Mouse (Mus musculus) liver, embryonic 11.5 days (tissue): ENCODE measurements around the gene Dpp6. TPM values are rescaled to one million over a fixed set of nuclear protein-coding genes. Genes with fewer than 3 reads are reported as not detected.

ENCODE experiments used
- ATAC-seq: fragments of 200-750 bp; cut with Nextera tagmentation; replicated peaks from 2 replicates; pipeline ENCODE4 v1.8.0; 2017; ENCODE audit warnings: moderate number of reproducible peaks, mild to moderate bottlenecking, moderate TSS enrichment, moderate library complexity; ENCODE audit not compliant: low FRiP score
- DNase-seq: peaks from one replicate; pipeline ENCODE4 v3.0.0-alpha.2; 2017; ENCODE audit warnings: low spot score
- H3K27ac ChIP-seq: fragments of 300-500 bp; sonication (generic); 2 replicates; pipeline ENCODE4 v1.5.1; 2014; ENCODE audit warnings: mild to moderate bottlenecking, low read depth, low read length, control low read depth
- H3K27me3 ChIP-seq: fragments of 300-500 bp; sonication (generic); replicated peaks from 2 replicates; pipeline ENCODE4 v1.6.1; 2014; ENCODE audit warnings: low read length, mixed read lengths; ENCODE audit not compliant: control insufficient read depth, insufficient read depth
- H3K36me3 ChIP-seq: fragments of 300-500 bp; sonication (generic); 2 replicates; pipeline ENCODE4 v1.6.1; 2014; ENCODE audit warnings: mild to moderate bottlenecking, low read length, moderate library complexity, mixed read lengths; ENCODE audit not compliant: control insufficient read depth, insufficient read depth
- H3K4me1 ChIP-seq: fragments of 300-500 bp; sonication (generic); replicated peaks from 2 replicates; pipeline ENCODE4 v1.6.1; 2014; ENCODE audit warnings: low read length, mixed read lengths; ENCODE audit not compliant: control insufficient read depth, insufficient read depth
- H3K4me2 ChIP-seq: fragments of 300-500 bp; sonication (generic); 2 replicates; pipeline ENCODE4 v1.6.1; 2014; ENCODE audit warnings: mild to moderate bottlenecking, control low read depth, moderate library complexity
- H3K4me3 ChIP-seq: fragments of 300-500 bp; sonication (generic); 2 replicates; pipeline ENCODE4 v1.5.1; 2014; ENCODE audit warnings: low read depth, low read length, control low read depth
- H3K9ac ChIP-seq: fragments of 300-500 bp; sonication (generic); 2 replicates; pipeline ENCODE4 v1.6.1; 2014; ENCODE audit warnings: low read depth, low read length, control low read depth
- H3K9me3 ChIP-seq: fragments of 300-500 bp; sonication (generic); 2 replicates; pipeline ENCODE4 v1.6.1; 2016; ENCODE audit warnings: low read length, inconsistent platforms, mixed read lengths; ENCODE audit not compliant: control insufficient read depth
- WGBS: fragments of 180-500 bp; shearing (Covaris S2); extraction: QIAGEN DNeasy Blood & Tissue Kit; methylation state at CpG from one replicate; pipeline ENCODE4 v1.1.7; 2014; 5-methylcytosine and 5-hydroxymethylcytosine counted together
- polyA plus RNA-seq: library from polyadenylated mRNA; unstranded; fragments of >200 nt; fragmentation: Nextera tagmentation; extraction: Ambion mirVana; gene quantifications from 2 replicates; pipeline ENCODE4 v1.2.1, GENCODE M21; 2014

Gene Dpp6
- polyA plus RNA-seq, 1 experiment from 2014 or later = 1.1 TPM

- WGBS = 40% methylated on average over 2 of the region's 2 CpGs
- Histone ChIP-seq H3K36me3 (no peaks in the 10 kb centered on the region), H3K9ac (no peak overlapping the region), H3K4me3 (no peak overlapping the region), H3K4me1 (no peaks in the 10 kb centered on the region), H3K9me3 (no peaks in the 10 kb centered on the region), H3K4me2 (no peak overlapping the region), H3K27me3 (no peaks in the 10 kb centered on the region), H3K27ac (no peak overlapping the region)
- DNase-seq (no peak), ATAC-seq (no peak)
Measured at GRCm38 (mm10) chr5:27122479-27122878, 305.5 kb downstream of the Dpp6 start.

GRCm38 (mm10) chr5:27122944-27123343, 305.9 kb downstream of the Dpp6 start:
- H3K9ac ChIP-seq = no peak overlapping the region
- no peaks in the 10 kb centered on the region for H3K27me3 ChIP-seq
- no peak overlapping the region for H3K4me3 ChIP-seq
- 75% methylated on average over 2 of the region's 2 CpGs for WGBS
- no peaks in the 10 kb centered on the region for H3K4me1 ChIP-seq
- no peaks in the 10 kb centered on the region for H3K36me3 ChIP-seq
- no peak overlapping the region for H3K27ac ChIP-seq
- no peak overlapping the region for H3K4me2 ChIP-seq
- no peaks in the 10 kb centered on the region for H3K9me3 ChIP-seq
- DNase-seq (no peak), ATAC-seq (no peak)

DNA sequence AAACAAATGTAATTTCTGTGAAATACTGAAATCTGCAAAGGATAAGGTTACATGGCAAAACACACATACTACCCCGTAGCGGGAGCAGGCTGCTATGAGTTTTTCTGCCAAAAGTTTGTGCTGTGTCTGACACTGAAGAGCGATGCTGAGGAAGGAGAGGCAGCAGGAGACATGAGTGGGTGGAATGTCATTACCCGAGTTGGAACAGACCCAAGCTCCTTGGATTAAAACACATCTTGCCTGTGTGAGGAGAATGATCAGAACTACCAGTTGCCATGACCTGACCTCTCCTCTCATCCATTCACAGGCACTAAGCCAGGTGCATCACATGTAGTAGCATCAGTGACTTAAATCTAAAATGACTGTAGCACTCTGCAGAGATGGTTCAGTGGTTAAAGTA, 309.0 kb downstream of the Dpp6 start:
- H3K27ac ChIP-seq = no peak overlapping the region
- WGBS = 84% methylated on average over 4 of the region's 4 CpGs
- H3K9me3 ChIP-seq = no peaks in the 10 kb centered on the region
- no peak overlapping the region for H3K9ac ChIP-seq
- no peak for ATAC-seq
- no peaks in the 10 kb centered on the region for H3K36me3 ChIP-seq
- DNase-seq = no peak
- no peak overlapping the region for H3K4me2 ChIP-seq
- no peaks in the 10 kb centered on the region for H3K4me1 ChIP-seq
- no peaks in the 10 kb centered on the region for H3K27me3 ChIP-seq
- no peak overlapping the region for H3K4me3 ChIP-seq

DNA sequence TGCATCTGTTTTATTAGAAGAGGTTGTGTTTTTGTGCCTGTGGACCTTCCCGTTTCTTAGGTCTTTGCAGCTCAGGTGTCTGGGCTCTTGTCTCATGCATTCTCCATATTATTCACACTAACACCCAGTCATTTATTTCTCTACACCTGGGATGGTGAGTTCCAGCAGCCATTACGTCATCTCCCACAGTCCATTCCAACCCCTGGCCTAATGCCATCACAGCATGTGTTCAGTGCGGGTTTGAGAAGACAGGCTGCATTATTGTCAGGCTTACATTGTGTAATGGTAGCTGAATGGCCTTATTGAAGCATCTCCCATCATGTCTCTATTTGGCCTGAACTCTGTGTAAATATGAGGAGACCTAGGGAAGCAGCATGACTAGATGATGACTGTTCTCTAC, 316.2 kb downstream of the Dpp6 start:
- no peaks in the 10 kb centered on the region for H3K27me3 ChIP-seq
- no peak for ATAC-seq
- no peaks in the 10 kb centered on the region for H3K4me1 ChIP-seq
- no peak overlapping the region for H3K4me3 ChIP-seq
- no peak for DNase-seq
- H3K9me3 ChIP-seq = no peaks in the 10 kb centered on the region
- H3K4me2 ChIP-seq = no peak overlapping the region
- WGBS = 73% methylated on average over 3 of the region's 3 CpGs
- H3K36me3 ChIP-seq = no peaks in the 10 kb centered on the region
- H3K9ac ChIP-seq = no peak overlapping the region
- no peak overlapping the region for H3K27ac ChIP-seq

DNA sequence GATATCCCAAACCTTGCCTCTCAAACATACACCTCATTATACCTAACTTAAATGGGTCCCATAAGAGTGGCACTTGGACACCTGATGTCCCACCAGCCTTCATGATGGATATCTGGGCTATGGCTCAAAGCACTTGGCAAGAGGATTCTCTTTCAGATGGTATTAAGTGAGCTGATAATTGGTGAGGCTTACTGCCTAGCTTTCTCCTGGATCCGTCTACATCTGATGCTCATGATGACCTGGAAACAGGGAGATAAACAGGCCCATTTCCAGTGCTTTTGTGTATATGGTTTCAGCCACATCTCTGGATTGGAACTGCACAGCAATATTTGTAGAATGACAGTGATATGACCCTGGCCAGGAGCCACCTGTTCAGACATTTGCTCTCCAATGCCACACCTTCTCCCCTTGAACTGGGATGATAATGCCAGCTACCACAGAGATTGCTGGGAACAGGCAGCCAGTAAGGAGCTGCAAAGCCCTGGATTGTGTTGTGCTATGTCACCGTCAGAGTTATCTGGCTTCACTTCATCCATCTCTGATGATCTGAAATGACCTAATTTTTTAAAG, 317.5 kb downstream of the Dpp6 start:
- Histone ChIP-seq H3K9ac (no peak overlapping the region), H3K36me3 (no peaks in the 10 kb centered on the region), H3K27me3 (no peaks in the 10 kb centered on the region), H3K9me3 (no peaks in the 10 kb centered on the region), H3K4me1 (no peaks in the 10 kb centered on the region), H3K4me3 (no peak overlapping the region), H3K4me2 (no peak overlapping the region), H3K27ac (no peak overlapping the region)
- 68% methylated on average over 2 of the region's 2 CpGs for WGBS
- ATAC-seq (no peak), DNase-seq (no peak)

GRCm38 (mm10) chr5:27147397-27147945, 330.5 kb downstream of the Dpp6 start:
- H3K27ac ChIP-seq = no peak overlapping the region
- no peak overlapping the region for H3K4me2 ChIP-seq
- H3K36me3 ChIP-seq = no peaks in the 10 kb centered on the region
- no peaks in the 10 kb centered on the region for H3K9me3 ChIP-seq
- no peak for ATAC-seq
- H3K9ac ChIP-seq = no peak overlapping the region
- no peaks in the 10 kb centered on the region for H3K27me3 ChIP-seq
- H3K4me1 ChIP-seq = no peaks in the 10 kb centered on the region
- H3K4me3 ChIP-seq = no peak overlapping the region
- no peak for DNase-seq
- WGBS = 81% methylated on average over 6 of the region's 6 CpGs

DNA sequence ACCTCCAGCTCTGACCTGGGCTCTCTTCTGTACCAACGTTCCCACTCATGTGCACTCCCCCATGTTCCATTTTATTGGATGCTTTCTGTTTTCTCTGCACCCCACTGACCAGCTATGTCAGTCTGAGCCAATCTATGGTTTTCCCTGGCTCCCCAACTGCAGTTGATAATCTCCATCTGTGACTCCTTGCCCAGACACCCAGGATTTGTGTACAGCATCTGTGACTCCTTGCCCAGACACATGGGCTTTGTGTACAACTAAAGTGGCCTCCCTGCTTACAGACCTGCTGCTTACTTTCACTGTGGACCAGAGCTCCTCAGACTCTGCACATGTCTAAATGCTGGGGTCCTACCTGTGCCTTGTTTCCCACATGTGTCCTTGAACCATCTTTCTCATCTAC, 334.0 kb downstream of the Dpp6 start:
- DNase-seq (no peak), ATAC-seq (no peak)
- WGBS = 53% methylated on average over 1 of the region's 1 CpGs
- no peak overlapping the region for H3K9ac ChIP-seq
- no peak overlapping the region for H3K27ac ChIP-seq
- no peak overlapping the region for H3K4me2 ChIP-seq
- no peaks in the 10 kb centered on the region for H3K36me3 ChIP-seq
- no peak overlapping the region for H3K4me3 ChIP-seq
- H3K27me3 ChIP-seq = no peaks in the 10 kb centered on the region
- no peaks in the 10 kb centered on the region for H3K9me3 ChIP-seq
- H3K4me1 ChIP-seq = no peaks in the 10 kb centered on the region

DNA sequence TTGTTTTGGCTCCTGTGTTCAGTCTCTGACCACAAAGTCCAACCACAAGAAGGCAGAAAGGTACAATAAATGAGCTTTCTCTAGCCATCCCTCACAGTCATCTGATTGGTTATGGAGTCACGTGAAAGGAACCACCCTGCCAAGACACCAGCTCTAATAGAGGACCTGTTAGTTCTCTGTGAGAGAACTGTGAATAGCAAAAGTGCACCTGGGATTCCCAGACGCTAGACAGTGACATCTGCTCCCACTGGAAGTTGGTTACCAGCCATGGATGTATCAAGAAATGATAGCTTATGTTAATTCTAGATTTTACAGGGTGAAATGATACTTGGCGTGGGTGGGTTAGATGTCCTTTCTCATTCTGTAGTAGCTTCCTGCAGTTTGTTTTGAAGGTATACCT, 338.7 kb downstream of the Dpp6 start:
- Histone ChIP-seq H3K9me3 (no peaks in the 10 kb centered on the region), H3K36me3 (no peaks in the 10 kb centered on the region), H3K27ac (no peak overlapping the region), H3K4me2 (no peak overlapping the region), H3K9ac (no peak overlapping the region), H3K4me1 (no peaks in the 10 kb centered on the region), H3K4me3 (no peak overlapping the region), H3K27me3 (no peaks in the 10 kb centered on the region)
- DNase-seq = no peak
- WGBS = 66% methylated on average over 3 of the region's 3 CpGs
- ATAC-seq = no peak

- no peak overlapping the region for H3K4me3 ChIP-seq
- H3K36me3 ChIP-seq = no peaks in the 10 kb centered on the region
- H3K27me3 ChIP-seq = no peaks in the 10 kb centered on the region
- ATAC-seq (no peak), DNase-seq (no peak)
- no peaks in the 10 kb centered on the region for H3K4me1 ChIP-seq
- H3K4me2 ChIP-seq = no peak overlapping the region
- no peaks in the 10 kb centered on the region for H3K9me3 ChIP-seq
- WGBS = 70% methylated on average over 2 of the region's 2 CpGs
- H3K27ac ChIP-seq = no peak overlapping the region
- no peak overlapping the region for H3K9ac ChIP-seq
Measured at GRCm38 (mm10) chr5:27156366-27156765, 339.4 kb downstream of the Dpp6 start.
